Mouse (Mus musculus) ES-E14 (cell line): ENCODE data around the gene Tex10. TPM values are rescaled to one million over a fixed set of nuclear protein-coding genes. Genes with fewer than 3 reads are reported as not detected.

Experiments used
- DNase-seq: peaks from one replicate; pipeline ENCODE4 v3.0.0-alpha.2; 2013; ENCODE audit warnings: low read depth, low spot score
- H3K27ac ChIP-seq: 2 replicates; pipeline ENCODE4 v1.5.1; 2012; ENCODE audit warnings: low read depth, mild to moderate bottlenecking, low read length, moderate library complexity, mixed read lengths; ENCODE audit not compliant: poor library complexity, insufficient read depth, severe bottlenecking
- H3K36me3 ChIP-seq: 2 replicates; pipeline ENCODE4 v1.6.1; 2012; ENCODE audit warnings: mild to moderate bottlenecking, low read length, moderate library complexity, mixed read lengths; ENCODE audit not compliant: control insufficient read depth, poor library complexity, insufficient read depth, severe bottlenecking
- H3K4me1 ChIP-seq, 2 experiments: fragments of 150-350 bp in 1 of 2; sonication (generic) in 1 of 2; 2 replicates each; pipeline ENCODE4 v1.6.1; 2012; ENCODE audit warnings: low read length in 2 of 2, mild to moderate bottlenecking in 1 of 2, mixed read lengths in 1 of 2; ENCODE audit not compliant: control insufficient read depth in 2 of 2, insufficient read depth in 2 of 2, poor library complexity in 1 of 2
- H3K4me3 ChIP-seq, 2 experiments: fragments of 150-350 bp in 1 of 2; sonication (generic) in 1 of 2; 2 replicates each; pipeline ENCODE4 v1.5.1; 2012; ENCODE audit warnings: low read length in 2 of 2, low read depth in 1 of 2, mild to moderate bottlenecking in 1 of 2, mixed read lengths in 1 of 2; ENCODE audit not compliant: insufficient read depth in 1 of 2, poor library complexity in 1 of 2, severe bottlenecking in 1 of 2
- H3K9ac ChIP-seq: 2 replicates; pipeline ENCODE4 v1.6.1; 2012; ENCODE audit warnings: low read depth, mild to moderate bottlenecking, low read length, mixed read lengths; ENCODE audit not compliant: poor library complexity, insufficient read depth, severe bottlenecking
- H3K9me3 ChIP-seq: fragments of 150-350 bp; sonication (generic); 2 replicates; pipeline ENCODE4 v1.6.1; 2012; ENCODE audit warnings: low read depth, mild to moderate bottlenecking, low read length; ENCODE audit not compliant: control insufficient read depth, insufficient read depth
- CHD2 ChIP-seq: IDR thresholded peaks from 2 replicates; pipeline ENCODE4 v1.6.1; 2014; ENCODE audit warnings: mild to moderate bottlenecking, low read depth, low read length, inconsistent platforms
- HCFC1 ChIP-seq: IDR thresholded peaks from 2 replicates; pipeline ENCODE4 v1.6.1; 2012; ENCODE audit warnings: low read length, inconsistent platforms, borderline replicate concordance; ENCODE audit not compliant: insufficient read depth
- MAFK ChIP-seq: IDR thresholded peaks from 2 replicates; pipeline ENCODE4 v1.6.1; 2014; ENCODE audit warnings: mild to moderate bottlenecking, low read depth, low read length, inconsistent platforms; ENCODE audit not compliant: insufficient read depth
- ZC3H11A ChIP-seq: IDR thresholded peaks from 2 replicates; pipeline ENCODE4 v1.6.1; 2012; ENCODE audit warnings: low read depth, mild to moderate bottlenecking, inconsistent platforms, low read length, borderline replicate concordance
- ZNF384 ChIP-seq: IDR thresholded peaks from 2 replicates; pipeline ENCODE4 v1.6.1; 2012; ENCODE audit warnings: low read depth, low read length, inconsistent platforms
- in situ Hi-C, 2 experiments: fragments of 600-800 bp; cut with MboI; formaldehyde crosslinking; loops; one replicate each; pipeline ENCODE4 v1.15.1; 2025; ENCODE audit warnings: low sequenced_read_pairs in 2 of 2, inconsistent platforms in 1 of 2; ENCODE audit not compliant: unreplicated experiment in 2 of 2
- total RNA-seq: library from RNA; depleted of rRNA; stranded (reverse); fragments of 300-350 nt; gene quantifications from 2 replicates; pipeline ENCODE4 v1.2.3, GENCODE M21; 2012; rRNA removed

The Tex10 gene
- total RNA-seq, 1 experiment: 94.1 TPM

- Histone ChIP-seq H3K36me3 (no peaks in the 10 kb centered on the region), H3K27ac (no peak overlapping the region), H3K9me3 (no peaks in the 10 kb centered on the region), H3K4me3 (no peak overlapping the region), H3K9ac (no peak overlapping the region), H3K4me1 (no peaks in the 10 kb centered on the region; a peak in 1 of 4 replicates)
- in situ Hi-C loops: loop anchor here in 1 of 2 experiments (10.0 kb wide), 1 partner anchor 988 kb away; no protein-coding TSS in a partner anchor
- no peak for DNase-seq
- no peak for TF ChIP-seq ZNF384
- TF ChIP-seq CHD2: no peak
- TF ChIP-seq MAFK: no peak
- TF ChIP-seq ZC3H11A: no peak
- TF ChIP-seq HCFC1: no peak
These were observed 70.1 kb downstream of the Tex10 start for GRCm38 (mm10) chr4:48403066-48403640.

DNA sequence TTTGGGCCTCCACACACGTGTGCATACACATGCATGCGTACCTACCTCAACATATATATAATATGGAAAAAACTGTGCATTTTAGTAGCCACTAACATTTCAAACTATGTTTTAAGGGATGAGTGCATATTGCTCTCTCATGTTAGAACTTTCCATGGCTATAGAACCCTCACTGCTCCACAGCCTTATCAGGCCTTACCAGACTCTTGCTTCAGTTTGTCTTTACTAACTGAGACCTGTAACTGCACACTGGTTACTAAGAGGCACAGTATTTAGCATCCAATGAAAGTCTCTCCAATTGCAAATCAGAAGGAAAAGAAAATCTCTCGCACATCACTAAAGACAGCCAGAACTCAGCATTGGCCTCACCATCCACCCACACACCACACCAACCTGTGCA is 76.3 kb downstream of the Tex10 start:
- H3K27ac ChIP-seq: no peak overlapping the region
- no peak overlapping the region for H3K9ac ChIP-seq
- no peaks in the 10 kb centered on the region for H3K4me1 ChIP-seq
- H3K9me3 ChIP-seq: no peaks in the 10 kb centered on the region
- H3K4me3 ChIP-seq: no peak overlapping the region
- TF ChIP-seq CHD2: no peak
- no peak for TF ChIP-seq ZNF384
- TF ChIP-seq MAFK: no peak
- no peak for TF ChIP-seq ZC3H11A
- no peak for TF ChIP-seq HCFC1
- in situ Hi-C loops: no loop called here
- H3K36me3 ChIP-seq: no peaks in the 10 kb centered on the region; the same call in 1 of the 2 replicates
- no peak for DNase-seq

- no peaks in the 10 kb centered on the region for H3K36me3 ChIP-seq
- no peak for TF ChIP-seq HCFC1
- no peak for TF ChIP-seq CHD2
- TF ChIP-seq ZC3H11A: no peak
- no peak for TF ChIP-seq ZNF384
- no peak for TF ChIP-seq MAFK
- H3K27ac ChIP-seq: no peak overlapping the region
- in situ Hi-C loops: no loop called here
- H3K9me3 ChIP-seq: no peaks in the 10 kb centered on the region
- H3K4me1 ChIP-seq: no peaks in the 10 kb centered on the region
- no peak overlapping the region for H3K9ac ChIP-seq
- H3K4me3 ChIP-seq: no peak overlapping the region
- DNase-seq: no peak
These were observed 90.8 kb downstream of the Tex10 start for GRCm38 (mm10) chr4:48382506-48382905.

DNA sequence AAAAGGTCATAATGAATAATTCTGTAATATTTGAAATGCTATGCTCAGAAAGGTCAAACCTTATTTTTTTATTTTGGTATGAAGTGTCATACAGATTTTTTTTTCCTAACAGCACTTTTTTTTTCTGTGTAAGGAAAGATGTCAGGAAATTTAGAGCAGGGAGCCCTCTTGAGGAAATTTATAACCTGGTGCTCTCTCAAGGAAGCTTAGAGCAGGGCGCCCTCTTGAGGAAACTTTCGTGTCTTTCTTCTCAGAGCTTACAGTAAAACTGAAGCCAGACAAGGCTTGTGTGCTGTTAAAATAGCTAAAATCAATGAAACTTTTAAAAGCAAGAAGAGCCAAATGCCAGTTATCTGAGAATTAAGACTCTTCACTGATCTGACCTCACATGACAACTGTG is 92.3 kb downstream of the Tex10 start:
- in situ Hi-C loops: no loop called here
- H3K27ac ChIP-seq: no peak overlapping the region
- H3K9me3 ChIP-seq: no peaks in the 10 kb centered on the region
- H3K4me3 ChIP-seq: no peak overlapping the region
- TF ChIP-seq MAFK (no peak), ZNF384 (no peak), HCFC1 (no peak), ZC3H11A (no peak), CHD2 (no peak)
- no peak for DNase-seq
- H3K4me1 ChIP-seq: no peaks in the 10 kb centered on the region
- H3K36me3 ChIP-seq: no peaks in the 10 kb centered on the region
- no peak overlapping the region for H3K9ac ChIP-seq

Other genes starting within 250 kb of the Tex10 start
- 39.7 and 47.5 TPM in 2 replicates for gene Erp44, start 193.9 kb downstream of the Tex10 start, total RNA-seq
- 3.6 and 3.8 TPM in 2 replicates for gene Invs, start 193.7 kb downstream of the Tex10 start, total RNA-seq
- 34.4 and 41.7 TPM in 2 replicates for gene Msantd3, start 66.5 kb upstream of the Tex10 start, total RNA-seq
- 257 and 333 TPM in 2 replicates for gene Tmeff1, start 111.7 kb upstream of the Tex10 start, total RNA-seq
- gene Cavin4, start 190.1 kb upstream of the Tex10 start, total RNA-seq: 6.8 and 7.9 TPM in 2 replicates